In genomic region chr13:97138404-97138931, GRCm38 (mm10) we compare ENCODE assay signal across 8 mouse cellular contexts. TPM values are rescaled to one million over a fixed set of nuclear protein-coding genes. Genes with fewer than 3 reads are reported as not detected.
A peak's percentile ranks its signal among the peaks of the same experiment; 100 is the strongest.
DNase-seq lines count a peak whose midpoint lies in the region; ATAC-seq and TF ChIP-seq lines count a peak whose summit lies in the region.
"Not testable (repeated sequence)": the region's sequence is repeated elsewhere in the genome, so short reads cannot be mapped to it uniquely, and the experiment has no call there.

No protein-coding gene starts in this region.

- ATAC-seq in embryonic facial prominence, embryonic 15.5 days (ENCODE audit: insufficient number of reproducible peaks, low FRiP score, low TSS enrichment, low read depth); heart, embryonic 11.5 days (replicated peaks; ENCODE audit: insufficient number of reproducible peaks, low FRiP score, low TSS enrichment); hindbrain, postnatal 0 days; limb, embryonic 11.5 days (ENCODE audit: insufficient number of reproducible peaks, low FRiP score, low TSS enrichment, low read depth); lung, embryonic 14.5 days (ENCODE audit: insufficient read depth): not testable (repeated sequence)

- not testable (repeated sequence) for TF ChIP-seq RAD21 in MEL (IDR thresholded peaks at IDR 0.05; ENCODE audit: low read depth, low read length)

- TF ChIP-seq POLR2A in MEL (IDR thresholded peaks at IDR 0.05; ENCODE audit: control insufficient read depth in 1 of 2, insufficient read depth in 1 of 2, low read depth in 1 of 2, low read length in 2 of 2, poor library complexity in 1 of 2); myocyte (IDR thresholded peaks at IDR 0.05; ENCODE audit: insufficient read length, low read depth); testis, adult 2 months (IDR thresholded peaks at IDR 0.05; ENCODE audit: control insufficient read depth, low read depth, low read length): not testable (repeated sequence)

- peak overlapping the region; percentile 48 for H3K4me2 ChIP-seq in embryonic facial prominence, embryonic 15.5 days (replicated peaks)
- peak overlapping the region; percentile 54 for H3K4me2 ChIP-seq in heart, embryonic 11.5 days
- peak overlapping the region; percentile 80 for H3K4me2 ChIP-seq in hindbrain, postnatal 0 days (ENCODE audit: low read depth, low read length)
- peak overlapping the region; percentile 50 for H3K4me2 ChIP-seq in limb, embryonic 11.5 days (ENCODE audit: low read depth, severe bottlenecking)
- H3K4me2 ChIP-seq in lung, embryonic 14.5 days = peak overlapping the region; percentile 78
- peak overlapping the region; percentile 77 for H3K4me2 ChIP-seq in myocyte (ENCODE audit: low read depth)

- TF ChIP-seq CTCF in MEL (IDR thresholded peaks at IDR 0.05 in 2 of 3, conservative IDR thresholded peaks at IDR 0.05 in 1 of 3; ENCODE audit: control insufficient read depth in 1 of 3, insufficient read depth in 1 of 3, low read depth in 2 of 3, low read length in 3 of 3, poor library complexity in 1 of 3, severe bottlenecking in 1 of 3); lung, embryonic 14.5 days (IDR thresholded peaks at IDR 0.05; ENCODE audit: low read depth); testis, adult 2 months (IDR thresholded peaks at IDR 0.05; ENCODE audit: control insufficient read depth, insufficient read depth, insufficient replicate concordance, low read depth, low read length): not testable (repeated sequence)
- TF ChIP-seq CTCF in hindbrain, postnatal 0 days (IDR thresholded peaks at IDR 0.05; ENCODE audit: low read depth) = 0 out of 2 replicates have a peak, but pooled peaks have one; percentile 6

- peak overlapping the region; percentile 98 for H3K9ac ChIP-seq in MEL (ENCODE audit: control insufficient read depth, low read depth, low read length, poor library complexity, severe bottlenecking)
- H3K9ac ChIP-seq in embryonic facial prominence, embryonic 15.5 days = peak overlapping the region; percentile 57
- H3K9ac ChIP-seq in heart, embryonic 11.5 days (ENCODE audit: low read depth, low read length) = peak overlapping the region; percentile 85
- H3K9ac ChIP-seq in hindbrain, postnatal 0 days (replicated peaks; ENCODE audit: low read length) = peak overlapping the region; percentile 86
- peak overlapping the region; percentile 84 for H3K9ac ChIP-seq in limb, embryonic 11.5 days (ENCODE audit: low read length)
- peak overlapping the region; percentile 86 for H3K9ac ChIP-seq in lung, embryonic 14.5 days

- peak overlapping the region; percentile 15 for H3ac ChIP-seq in myocyte (ENCODE audit: control insufficient read depth, insufficient read length)

- peak overlapping the region; percentile 83 for H3K27ac ChIP-seq in MEL (ENCODE audit: control insufficient read depth, low read depth, low read length)
- H3K27ac ChIP-seq in embryonic facial prominence, embryonic 15.5 days (replicated peaks) = peak overlapping the region; percentile 75; the same call in 1 of the 2 replicates
- H3K27ac ChIP-seq in heart, embryonic 11.5 days (ENCODE audit: low read depth, low read length); limb, embryonic 11.5 days (replicated peaks; ENCODE audit: low read depth, low read length): not testable (repeated sequence)
- peak overlapping the region; percentile 93 for H3K27ac ChIP-seq in hindbrain, postnatal 0 days
- peak overlapping the region; percentile 70; the same call in 1 of the 2 replicates for H3K27ac ChIP-seq in lung, embryonic 14.5 days (ENCODE audit: low read depth)
- peak overlapping the region; percentile 84 for H3K27ac ChIP-seq in testis, adult 2 months (ENCODE audit: control insufficient read depth, insufficient read depth, low read depth, low read length)

- H3K79me2 ChIP-seq in MEL (ENCODE audit: control insufficient read depth, insufficient read depth, low read length, poor library complexity) (peaks cover 16% of the 10 kb centered on the region), myocyte (ENCODE audit: control insufficient read depth, insufficient read depth) (peaks cover 20% of the 10 kb centered on the region)

- H3K4me3 ChIP-seq in MEL (ENCODE audit: control insufficient read depth in 1 of 2, insufficient read depth in 1 of 2, low read depth in 2 of 2, low read length in 2 of 2) = peak overlapping the region; percentile 93 to 98
- H3K4me3 ChIP-seq in embryonic facial prominence, embryonic 15.5 days (replicated peaks) = peak overlapping the region; percentile 63
- peak overlapping the region; percentile 96 for H3K4me3 ChIP-seq in heart, embryonic 11.5 days (ENCODE audit: low read depth, low read length)
- peak overlapping the region; percentile 91 for H3K4me3 ChIP-seq in hindbrain, postnatal 0 days (ENCODE audit: low read length)
- H3K4me3 ChIP-seq in limb, embryonic 11.5 days (ENCODE audit: low read depth, low read length) = peak overlapping the region; percentile 81
- H3K4me3 ChIP-seq in lung, embryonic 14.5 days (ENCODE audit: low read depth, low read length) = peak overlapping the region; percentile 89
- peak overlapping the region; percentile 92 for H3K4me3 ChIP-seq in myocyte
- H3K4me3 ChIP-seq in testis, adult 2 months (ENCODE audit: control insufficient read depth, low read depth, low read length) = peak overlapping the region; percentile 98

- not testable (repeated sequence) for H3K4me1 ChIP-seq in MEL (ENCODE audit: control insufficient read depth in 1 of 2, insufficient read depth in 2 of 2, low read length in 2 of 2); embryonic facial prominence, embryonic 15.5 days; heart, embryonic 11.5 days (ENCODE audit: control insufficient read depth, insufficient read depth, low read length); hindbrain, postnatal 0 days (ENCODE audit: insufficient read depth, low read length); limb, embryonic 11.5 days (ENCODE audit: control insufficient read depth, insufficient read depth, low read length); lung, embryonic 14.5 days (ENCODE audit: insufficient read depth); testis, adult 2 months (ENCODE audit: control insufficient read depth, insufficient read depth, low read length)

- H3K36me3 ChIP-seq in MEL (ENCODE audit: control insufficient read depth in 1 of 2, insufficient read depth in 2 of 2, low read length in 2 of 2) (peaks cover 10 to 13% of the 10 kb centered on the region in 2 experiments), myocyte (ENCODE audit: control insufficient read depth, insufficient read depth) (peaks cover 22% of the 10 kb centered on the region)
- peaks cover 19% of the 10 kb centered on the region for H3K36me3 ChIP-seq in embryonic facial prominence, embryonic 15.5 days
- not testable (repeated sequence) for H3K36me3 ChIP-seq in heart, embryonic 11.5 days (ENCODE audit: control insufficient read depth, insufficient read depth, low read length); hindbrain, postnatal 0 days (ENCODE audit: insufficient read depth, low read length); limb, embryonic 11.5 days (ENCODE audit: control insufficient read depth, insufficient read depth, low read length); testis, adult 2 months (ENCODE audit: control insufficient read depth, insufficient read depth, low read length)
- H3K36me3 ChIP-seq in lung, embryonic 14.5 days (ENCODE audit: insufficient read depth) = peaks cover 24% of the 10 kb centered on the region

- DNase-seq in MEL (ENCODE audit: low read depth, low spot score) = peak; percentile 42
- not testable (repeated sequence) for DNase-seq in hindbrain, postnatal 0 days (ENCODE audit: low spot score); limb, embryonic 11.5 days (ENCODE audit: low spot score); lung, embryonic 14.5 days

- WGBS in embryonic facial prominence, embryonic 15.5 days = 29% methylated on average over 8 of the region's 8 CpGs
- 31% methylated on average over 8 of the region's 8 CpGs for WGBS in heart, embryonic 11.5 days (ENCODE audit: insufficient replicate concordance)
- WGBS in hindbrain, postnatal 0 days = 30% methylated on average over 8 of the region's 8 CpGs
- WGBS in limb, embryonic 11.5 days = 35% methylated on average over 8 of the region's 8 CpGs
- 26% methylated on average over 8 of the region's 8 CpGs for WGBS in lung, embryonic 14.5 days

- not testable (repeated sequence) for H3K9me3 ChIP-seq in MEL (replicated peaks; ENCODE audit: insufficient read depth, low read length); embryonic facial prominence, embryonic 15.5 days (replicated peaks); heart, embryonic 11.5 days (replicated peaks; ENCODE audit: control insufficient read depth, low read length); hindbrain, postnatal 0 days (ENCODE audit: low read length); limb, embryonic 11.5 days (ENCODE audit: control insufficient read depth, low read length); lung, embryonic 14.5 days (ENCODE audit: low read depth, low read length)

- H3K27me3 ChIP-seq in MEL (ENCODE audit: control insufficient read depth in 1 of 2, insufficient read depth in 2 of 2, low read length in 2 of 2); embryonic facial prominence, embryonic 15.5 days; heart, embryonic 11.5 days (ENCODE audit: control insufficient read depth, insufficient read depth, low read length); hindbrain, postnatal 0 days (ENCODE audit: insufficient read depth, low read length); limb, embryonic 11.5 days (ENCODE audit: control insufficient read depth, insufficient read depth, low read length); lung, embryonic 14.5 days (ENCODE audit: insufficient read depth, low read length); myocyte (ENCODE audit: control insufficient read depth, insufficient read depth, insufficient read length); testis, adult 2 months (ENCODE audit: control insufficient read depth, insufficient read depth, low read length): not testable (repeated sequence)

- TF ChIP-seq EP300 in MEL (IDR thresholded peaks at IDR 0.05; ENCODE audit: low read depth in 1 of 2, low read length in 2 of 2) = not testable (repeated sequence)

RNA-seq across cellular contexts. Expression of gene Gfm2, which starts 0.7 kb away (rescaled TPM):
- total RNA-seq in MEL (2012; rRNA removed) = 25.7 and 25.9 TPM in 2 replicates
- 10 to 100 TPM in 1 of 2 experiments, not detected in 1; 34.1 TPM for polyA plus RNA-seq in MEL (2012; ENCODE audit: insufficient read depth in 1 of 2, insufficient read length in 2 of 2, low read depth in 1 of 2, low replicate concordance in 2 of 2, missing spikeins in 1 of 2)
- polyA plus RNA-seq in embryonic facial prominence, embryonic 15.5 days (2015; fragmentation: Nextera tagmentation; extraction: Ambion mirVana) = 25.3 and 26.2 TPM in 2 replicates
- polyA plus RNA-seq in heart, embryonic 11.5 days (2014; fragmentation: Nextera tagmentation; extraction: Ambion mirVana) = 30.3 and 37.0 TPM in 2 replicates
- 18.6 and 23.3 TPM in 2 replicates for total RNA-seq in hindbrain, postnatal 0 days (2014; rRNA removed)
- 21.4 and 22.8 TPM in 2 replicates for polyA plus RNA-seq in hindbrain, postnatal 0 days (2015; fragmentation: Nextera tagmentation; extraction: Ambion mirVana)
- polyA plus RNA-seq in limb, embryonic 11.5 days (2014; fragmentation: Nextera tagmentation; extraction: Ambion mirVana) = 33.0 and 36.6 TPM in 2 replicates
- 28.2 and 29.2 TPM in 2 replicates for polyA plus RNA-seq in lung, embryonic 14.5 days (2014; fragmentation: Nextera tagmentation; extraction: Ambion mirVana)
- polyA plus RNA-seq in myocyte (2012; fragmentation: generic; extraction: Trizol) = 20.9 TPM
- 13.4 and 14.2 TPM in 2 replicates for polyA plus RNA-seq in testis, adult 2 months (2012; rRNA removed)

RNA-seq across cellular contexts. Expression of gene Nsa2, which starts 0.7 kb away (rescaled TPM):
- total RNA-seq in MEL (2012; rRNA removed) = 130 and 133 TPM in 2 replicates
- polyA plus RNA-seq in MEL (2012; ENCODE audit: insufficient read depth in 1 of 2, insufficient read length in 2 of 2, low read depth in 1 of 2, low replicate concordance in 2 of 2, missing spikeins in 1 of 2) (100 to 1,000 TPM; 200 to 245 TPM), myocyte (2012; fragmentation: generic; extraction: Trizol) (114 TPM)
- 55.5 and 63.0 TPM in 2 replicates for polyA plus RNA-seq in embryonic facial prominence, embryonic 15.5 days (2015; fragmentation: Nextera tagmentation; extraction: Ambion mirVana)
- 56.5 and 64.5 TPM in 2 replicates for polyA plus RNA-seq in heart, embryonic 11.5 days (2014; fragmentation: Nextera tagmentation; extraction: Ambion mirVana)
- total RNA-seq in hindbrain, postnatal 0 days (2014; rRNA removed) = 18.5 and 21.6 TPM in 2 replicates
- 41.7 and 45.0 TPM in 2 replicates for polyA plus RNA-seq in hindbrain, postnatal 0 days (2015; fragmentation: Nextera tagmentation; extraction: Ambion mirVana)
- 79.1 and 82.7 TPM in 2 replicates for polyA plus RNA-seq in limb, embryonic 11.5 days (2014; fragmentation: Nextera tagmentation; extraction: Ambion mirVana)
- polyA plus RNA-seq in lung, embryonic 14.5 days (2014; fragmentation: Nextera tagmentation; extraction: Ambion mirVana) = 71.5 and 72.8 TPM in 2 replicates
- 26.9 and 28.4 TPM in 2 replicates for polyA plus RNA-seq in testis, adult 2 months (2012; rRNA removed)

RNA-seq across cellular contexts. Expression of gene Gm6169, which starts 39.4 kb away (rescaled TPM):
- total RNA-seq in MEL (2012; rRNA removed) = 1.9 and 2.1 TPM in 2 replicates
- polyA plus RNA-seq in MEL (2012; ENCODE audit: insufficient read depth in 1 of 2, insufficient read length in 2 of 2, low read depth in 1 of 2, low replicate concordance in 2 of 2, missing spikeins in 1 of 2) (1 to 10 TPM in 1 of 2 experiments, not detected in 1; 3.6 TPM), myocyte (2012; fragmentation: generic; extraction: Trizol) (6.3 TPM)
- 2.3 and 12.4 TPM in 2 replicates for polyA plus RNA-seq in embryonic facial prominence, embryonic 15.5 days (2015; fragmentation: Nextera tagmentation; extraction: Ambion mirVana)
- polyA plus RNA-seq in heart, embryonic 11.5 days (2014; fragmentation: Nextera tagmentation; extraction: Ambion mirVana) = 3.0 and 3.3 TPM in 2 replicates
- total RNA-seq in hindbrain, postnatal 0 days (2014; rRNA removed) = 0.37 TPM in 1 of 2 replicates, not detected in the other
- polyA plus RNA-seq in hindbrain, postnatal 0 days (2015; fragmentation: Nextera tagmentation; extraction: Ambion mirVana) = 0.57 and 1.3 TPM in 2 replicates
- 1.7 and 2.4 TPM in 2 replicates for polyA plus RNA-seq in limb, embryonic 11.5 days (2014; fragmentation: Nextera tagmentation; extraction: Ambion mirVana)
- 3.1 and 4.6 TPM in 2 replicates for polyA plus RNA-seq in lung, embryonic 14.5 days (2014; fragmentation: Nextera tagmentation; extraction: Ambion mirVana)
- polyA plus RNA-seq in testis, adult 2 months (2012; rRNA removed) = not detected in 2 replicates

RNA-seq across cellular contexts. Expression of gene Hexb, which starts 59.7 kb away (rescaled TPM):
- total RNA-seq in MEL (2012; rRNA removed) = 11.1 and 12.7 TPM in 2 replicates
- polyA plus RNA-seq in MEL (2012; ENCODE audit: insufficient read depth in 1 of 2, insufficient read length in 2 of 2, low read depth in 1 of 2, low replicate concordance in 2 of 2, missing spikeins in 1 of 2) (10 to 100 TPM in 1 of 2 experiments, not detected in 1; 15.4 TPM), myocyte (2012; fragmentation: generic; extraction: Trizol) (30.9 TPM)
- polyA plus RNA-seq in embryonic facial prominence, embryonic 15.5 days (2015; fragmentation: Nextera tagmentation; extraction: Ambion mirVana) = 46.0 and 49.6 TPM in 2 replicates
- polyA plus RNA-seq in heart, embryonic 11.5 days (2014; fragmentation: Nextera tagmentation; extraction: Ambion mirVana) = 31.5 and 32.3 TPM in 2 replicates
- total RNA-seq in hindbrain, postnatal 0 days (2014; rRNA removed) = 66.4 and 75.8 TPM in 2 replicates
- 65.4 and 70.8 TPM in 2 replicates for polyA plus RNA-seq in hindbrain, postnatal 0 days (2015; fragmentation: Nextera tagmentation; extraction: Ambion mirVana)
- polyA plus RNA-seq in limb, embryonic 11.5 days (2014; fragmentation: Nextera tagmentation; extraction: Ambion mirVana) = 20.8 and 22.2 TPM in 2 replicates
- polyA plus RNA-seq in lung, embryonic 14.5 days (2014; fragmentation: Nextera tagmentation; extraction: Ambion mirVana) = 22.9 and 26.4 TPM in 2 replicates
- 3.7 and 6.3 TPM in 2 replicates for polyA plus RNA-seq in testis, adult 2 months (2012; rRNA removed)
